Mouse (Mus musculus) limb, embryonic 11.5 days (tissue): Measurements from ENCODE around the gene Syne2. TPM values are rescaled to one million over a fixed set of nuclear protein-coding genes. Genes with fewer than 3 reads are reported as not detected.

Source experiments
- ATAC-seq: fragments of 200-750 bp; cut with Nextera tagmentation; 2 replicates; pipeline ENCODE4 v1.8.0; 2017; ENCODE audit warnings: low read depth; ENCODE audit not compliant: insufficient number of reproducible peaks, low FRiP score, low TSS enrichment
- DNase-seq: peaks from one replicate; pipeline ENCODE4 v3.0.0-alpha.2; 2015; ENCODE audit warnings: low spot score
- H3K27ac ChIP-seq: fragments of 300-500 bp; sonication (generic); replicated peaks from 2 replicates; pipeline ENCODE4 v1.5.1; 2014; ENCODE audit warnings: low read depth, mild to moderate bottlenecking, low read length
- H3K27me3 ChIP-seq: fragments of 300-500 bp; sonication (generic); 2 replicates; pipeline ENCODE4 v1.6.1; 2014; ENCODE audit warnings: mild to moderate bottlenecking, low read length, mixed read lengths; ENCODE audit not compliant: control insufficient read depth, insufficient read depth
- H3K36me3 ChIP-seq: fragments of 300-500 bp; sonication (generic); 2 replicates; pipeline ENCODE4 v1.6.1; 2014; ENCODE audit warnings: mild to moderate bottlenecking, low read length, moderate library complexity, mixed read lengths; ENCODE audit not compliant: control insufficient read depth, insufficient read depth
- H3K4me1 ChIP-seq: fragments of 300-500 bp; sonication (generic); 2 replicates; pipeline ENCODE4 v1.6.1; 2014; ENCODE audit warnings: low read length, mixed read lengths; ENCODE audit not compliant: control insufficient read depth, insufficient read depth
- H3K4me2 ChIP-seq: fragments of 300-500 bp; sonication (generic); 2 replicates; pipeline ENCODE4 v1.6.1; 2014; ENCODE audit warnings: low read depth, mild to moderate bottlenecking, moderate library complexity; ENCODE audit not compliant: severe bottlenecking
- H3K4me3 ChIP-seq: fragments of 300-500 bp; sonication (generic); 2 replicates; pipeline ENCODE4 v1.5.1; 2014; ENCODE audit warnings: low read depth, low read length
- H3K9ac ChIP-seq: fragments of 300-500 bp; sonication (generic); 2 replicates; pipeline ENCODE4 v1.6.1; 2014; ENCODE audit warnings: mild to moderate bottlenecking, low read length
- H3K9me3 ChIP-seq: fragments of 300-500 bp; sonication (generic); 2 replicates; pipeline ENCODE4 v1.6.1; 2016; ENCODE audit warnings: low read length; ENCODE audit not compliant: control insufficient read depth
- WGBS: fragments of 180-500 bp; shearing (Covaris S2); extraction: QIAGEN DNeasy Blood & Tissue Kit; methylation state at CpG from one replicate; pipeline ENCODE4 v1.1.7; 2014; 5-methylcytosine and 5-hydroxymethylcytosine counted together
- polyA plus RNA-seq: library from polyadenylated mRNA; unstranded; fragments of >200 nt; fragmentation: Nextera tagmentation; extraction: Ambion mirVana; gene quantifications from 2 replicates; pipeline ENCODE4 v1.2.1, GENCODE M21; 2014

Syne2 gene
- polyA plus RNA-seq, 1 experiment from 2014 or later = 96.6 TPM

DNA sequence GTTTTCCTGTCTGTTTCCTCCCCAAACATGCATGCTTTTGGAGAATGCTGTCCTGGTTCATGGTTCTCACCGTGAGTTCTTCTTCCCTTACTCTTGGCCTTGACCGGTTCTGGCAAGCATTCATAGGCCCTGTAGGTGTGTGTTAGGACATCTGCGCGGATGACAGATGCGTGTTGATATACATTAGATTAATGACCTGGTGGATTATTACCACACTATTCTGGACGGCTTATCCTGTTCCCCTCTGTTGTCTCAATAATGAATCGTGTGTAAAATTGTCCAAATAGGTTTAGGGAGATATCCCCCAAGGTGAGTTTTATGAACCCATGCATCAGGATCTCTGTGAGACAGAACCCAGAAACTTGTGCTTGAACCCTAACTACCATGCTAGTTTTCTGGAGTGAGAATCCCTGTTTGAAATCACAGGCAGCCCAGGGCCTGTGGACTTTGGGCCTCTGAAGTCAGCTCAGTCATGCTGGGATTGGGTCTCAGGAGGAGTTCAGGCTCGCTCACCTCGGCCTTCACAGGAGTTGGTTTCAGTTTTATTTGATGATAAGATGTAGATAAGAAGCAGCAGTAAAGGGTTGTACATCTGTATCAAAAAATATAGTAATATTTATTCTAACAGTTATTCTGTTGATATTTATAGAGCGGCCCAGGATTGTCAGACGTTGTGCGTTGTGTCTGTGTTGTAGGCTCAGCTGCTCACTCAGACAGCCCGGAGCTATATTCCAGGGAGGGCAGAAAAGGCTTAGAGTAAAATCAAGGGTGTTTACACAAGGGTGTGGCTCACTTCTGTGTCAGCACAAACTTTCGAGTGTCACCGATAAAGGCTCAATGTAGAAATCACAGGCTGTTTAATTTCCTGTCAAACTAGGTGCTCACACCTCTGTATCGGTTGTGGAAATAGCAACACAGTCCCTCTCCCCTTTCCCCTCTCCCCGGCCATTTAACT lies 48.8 kb downstream of the Syne2 start:
- no peak overlapping the region for H3K4me3 ChIP-seq
- no peaks in the 10 kb centered on the region for H3K36me3 ChIP-seq
- peaks cover 14% of the 10 kb centered on the region for H3K4me1 ChIP-seq
- H3K9me3 ChIP-seq = no peaks in the 10 kb centered on the region
- H3K4me2 ChIP-seq = no peak overlapping the region
- no peaks in the 10 kb centered on the region for H3K27me3 ChIP-seq
- WGBS = 83% methylated on average over 17 of the region's 17 CpGs
- no peak overlapping the region for H3K27ac ChIP-seq
- no peak overlapping the region for H3K9ac ChIP-seq
- DNase-seq (no peak), ATAC-seq (no peak)

DNA sequence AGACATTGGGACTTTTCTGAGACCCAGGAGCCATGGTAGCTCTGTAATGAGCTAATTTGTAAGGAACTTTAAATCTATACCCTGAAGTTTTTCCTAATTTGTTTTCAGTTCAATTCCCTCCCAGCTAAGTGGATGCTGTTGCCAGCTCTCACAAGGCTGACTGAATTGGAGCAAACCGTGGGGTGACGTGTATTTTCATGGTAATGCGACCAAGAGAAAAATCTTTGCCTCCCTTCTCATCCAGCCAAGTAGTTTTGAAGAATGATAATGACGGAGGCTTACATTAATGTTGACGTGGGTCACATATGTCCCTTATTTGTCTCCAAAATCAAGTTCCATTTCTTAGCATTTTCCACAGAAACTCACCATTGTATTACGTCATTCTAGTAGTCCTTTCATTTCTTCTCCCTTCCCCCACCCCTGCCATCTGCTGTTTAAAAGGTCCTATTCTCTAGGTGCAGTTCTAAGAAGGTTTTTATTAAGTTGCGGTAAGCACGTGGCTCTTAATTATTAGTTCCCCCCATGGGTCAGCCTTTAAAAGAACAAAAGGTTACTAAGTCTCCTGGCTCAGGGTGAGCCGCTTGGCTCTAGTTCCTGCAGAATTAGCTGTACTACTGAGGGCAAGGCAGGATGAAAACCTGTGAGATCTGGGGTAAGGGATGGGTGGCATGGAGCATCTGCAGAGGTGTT lies 55.8 kb downstream of the Syne2 start:
- Histone ChIP-seq H3K9ac (peak overlapping the region; percentile 34; the same call in 1 of the 2 replicates), H3K27me3 (no peaks in the 10 kb centered on the region), H3K4me2 (peak overlapping the region; percentile 17; the same call in 1 of the 2 replicates), H3K27ac (peak overlapping the region; percentile 68), H3K9me3 (no peaks in the 10 kb centered on the region), H3K4me1 (peaks cover 24% of the 10 kb centered on the region), H3K4me3 (no peak overlapping the region), H3K36me3 (no peaks in the 10 kb centered on the region)
- WGBS = 35% methylated on average over 9 of the region's 9 CpGs
- peak; percentile 52; the same call in 1 of the 2 replicates for ATAC-seq
- DNase-seq = peak; percentile 61

DNA sequence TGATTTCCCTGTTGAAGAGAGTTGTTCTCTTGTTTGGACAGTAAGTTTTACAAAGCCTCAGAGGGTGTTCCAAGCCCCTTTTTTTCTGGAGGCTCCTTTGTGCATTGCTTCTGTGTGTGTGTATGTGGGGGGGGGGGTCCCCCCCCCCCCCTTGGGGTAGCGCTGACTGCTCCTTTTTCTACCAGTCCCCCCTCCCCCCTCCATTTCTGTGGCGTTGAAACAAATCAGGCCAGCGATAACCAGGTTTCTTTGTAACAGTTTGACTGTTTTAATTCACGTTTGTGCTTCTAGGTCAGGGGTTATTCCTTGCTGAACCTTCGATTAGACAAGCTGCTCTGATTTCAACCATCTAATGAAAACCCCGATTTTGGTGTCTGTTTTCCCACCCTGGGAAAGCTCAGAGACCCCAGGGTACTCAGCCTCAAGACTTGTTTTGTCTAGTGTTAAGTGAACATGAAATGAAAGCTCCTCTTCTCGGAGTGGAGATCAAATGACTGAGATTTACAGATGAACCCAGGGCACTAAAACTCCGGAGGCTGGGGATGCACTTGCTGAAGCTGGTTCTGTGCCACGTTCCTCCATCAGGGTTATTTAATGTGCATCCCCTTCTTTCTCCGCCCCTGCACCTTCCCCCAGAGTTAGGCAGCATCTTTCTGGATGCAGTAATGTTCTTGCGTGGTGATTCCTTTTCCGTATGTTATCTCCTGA lies 56.5 kb downstream of the Syne2 start:
- Histone ChIP-seq H3K9me3 (no peaks in the 10 kb centered on the region), H3K4me2 (peak overlapping the region; percentile 17), H3K27ac (peak overlapping the region; percentile 68), H3K36me3 (no peaks in the 10 kb centered on the region), H3K4me3 (no peak overlapping the region), H3K9ac (peak overlapping the region; percentile 34), H3K4me1 (peaks cover 16% of the 10 kb centered on the region), H3K27me3 (no peaks in the 10 kb centered on the region)
- WGBS = 36% methylated on average over 12 of the region's 12 CpGs
- peak; percentile 29; the same call in 1 of the 2 replicates for ATAC-seq
- DNase-seq = peak; percentile 28

DNA sequence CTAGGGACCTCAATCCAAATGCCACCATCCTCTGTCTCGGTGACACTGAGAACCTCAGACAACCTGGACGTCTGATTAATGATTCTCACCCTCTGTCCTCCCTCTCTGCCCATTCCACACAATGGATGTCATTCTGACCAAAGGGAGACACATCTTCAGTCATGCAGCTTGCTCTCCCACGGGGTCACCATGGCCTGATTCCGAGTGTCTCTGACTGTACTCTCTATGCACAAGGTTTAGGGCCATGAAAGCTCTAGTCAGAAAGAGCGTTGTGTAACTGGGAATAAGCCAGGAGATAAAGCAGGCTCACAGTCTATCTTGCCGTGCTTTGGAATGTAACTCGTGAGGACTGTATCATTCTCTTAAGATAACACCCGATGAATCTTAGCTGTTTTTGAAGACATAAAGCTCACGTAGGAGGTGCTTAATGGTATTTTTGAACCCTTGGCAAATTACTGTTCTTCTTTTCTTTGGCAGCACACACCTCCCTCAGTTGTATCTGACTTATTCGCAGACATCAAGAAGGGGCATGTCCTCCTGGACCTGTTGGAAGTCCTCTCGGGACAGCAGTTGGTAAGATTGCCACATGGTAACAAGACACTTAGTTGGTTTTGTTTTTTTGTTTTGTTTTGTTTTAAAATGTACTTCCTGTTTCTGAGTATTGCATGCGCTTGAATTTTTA lies 61.8 kb downstream of the Syne2 start:
- no peak for ATAC-seq
- 91% methylated on average over 12 of the region's 12 CpGs for WGBS
- no peak overlapping the region for H3K4me3 ChIP-seq
- H3K4me2 ChIP-seq = no peak overlapping the region
- no peak overlapping the region for H3K9ac ChIP-seq
- peaks cover 3% of the 10 kb centered on the region for H3K4me1 ChIP-seq
- H3K36me3 ChIP-seq = no peaks in the 10 kb centered on the region
- no peaks in the 10 kb centered on the region for H3K27me3 ChIP-seq
- DNase-seq = no peak
- no peak overlapping the region for H3K27ac ChIP-seq
- H3K9me3 ChIP-seq = no peaks in the 10 kb centered on the region

- Histone ChIP-seq H3K4me2 (no peak overlapping the region), H3K4me3 (no peak overlapping the region), H3K27ac (no peak overlapping the region), H3K27me3 (no peaks in the 10 kb centered on the region), H3K4me1 (no peaks in the 10 kb centered on the region), H3K9ac (no peak overlapping the region), H3K36me3 (no peaks in the 10 kb centered on the region), H3K9me3 (no peaks in the 10 kb centered on the region)
- no peak for ATAC-seq
- WGBS = 70% methylated on average over 4 of the region's 4 CpGs
- DNase-seq = no peak
Observed at GRCm38 (mm10) chr12:75881554-75881953, 63.6 kb downstream of the Syne2 start.

- 85% methylated on average over 7 of the region's 7 CpGs for WGBS
- no peak overlapping the region for H3K27ac ChIP-seq
- H3K4me1 ChIP-seq = no peaks in the 10 kb centered on the region
- no peak overlapping the region for H3K4me2 ChIP-seq
- no peak overlapping the region for H3K4me3 ChIP-seq
- no peaks in the 10 kb centered on the region for H3K27me3 ChIP-seq
- H3K9ac ChIP-seq = no peak overlapping the region
- H3K9me3 ChIP-seq = no peaks in the 10 kb centered on the region
- ATAC-seq = no peak
- peaks cover 4% of the 10 kb centered on the region; the same call in 1 of the 2 replicates for H3K36me3 ChIP-seq
- no peak for DNase-seq
Observed at GRCm38 (mm10) chr12:75886161-75886560, 68.2 kb downstream of the Syne2 start.

- H3K36me3 ChIP-seq = peaks cover 4% of the 10 kb centered on the region; the same call in 1 of the 2 replicates
- DNase-seq = no peak
- H3K9me3 ChIP-seq = no peaks in the 10 kb centered on the region
- no peak overlapping the region for H3K27ac ChIP-seq
- H3K4me1 ChIP-seq = no peaks in the 10 kb centered on the region
- no peak overlapping the region for H3K9ac ChIP-seq
- ATAC-seq = no peak
- no peak overlapping the region for H3K4me2 ChIP-seq
- no peak overlapping the region for H3K4me3 ChIP-seq
- H3K27me3 ChIP-seq = no peaks in the 10 kb centered on the region
- WGBS = 78% methylated on average over 2 of the region's 2 CpGs
Observed at GRCm38 (mm10) chr12:75886946-75887345, 69.0 kb downstream of the Syne2 start.
